Mouse (Mus musculus): Measurements from ENCODE around the gene Aff1. TPM values are rescaled to one million over a fixed set of nuclear protein-coding genes. Genes with fewer than 3 reads are reported as not detected.

Gene Aff1
- polyA plus RNA-seq, 1 experiment from 2014 or later, result 8.2 TPM

- no peak overlapping the region for H3K27ac ChIP-seq (replicated peaks; ENCODE audit: low read depth, low read length)
- H3K4me1 ChIP-seq (ENCODE audit: control insufficient read depth, insufficient read depth, low read length), result peaks cover 8% of the 10 kb centered on the region; the same call in 1 of the 2 replicates
- H3K4me3 ChIP-seq (ENCODE audit: low read depth, low read length), result no peak overlapping the region
- peaks cover 33% of the 10 kb centered on the region for H3K36me3 ChIP-seq (ENCODE audit: control insufficient read depth, insufficient read depth, low read length)
- H3K9me3 ChIP-seq (ENCODE audit: control insufficient read depth, low read length), result no peaks in the 10 kb centered on the region
- DNase-seq (ENCODE audit: low spot score) (peak; percentile 78), ATAC-seq (ENCODE audit: low read depth) (peak; percentile 84)
- H3K4me2 ChIP-seq (ENCODE audit: low read depth, low read length), result no peak overlapping the region
- no peak overlapping the region for H3K9ac ChIP-seq (ENCODE audit: low read depth, low read length)
- 0 out of 2 replicates have a peak, but pooled peaks cover 4% of the 10 kb centered on the region for H3K27me3 ChIP-seq (replicated peaks; ENCODE audit: control insufficient read depth, insufficient read depth, low read length)
- 37% methylated on average over 5 of the region's 5 CpGs for WGBS
These were observed 154.4 kb downstream of the Aff1 start for GRCm38 (mm10) chr5:103846609-103847008.

DNA sequence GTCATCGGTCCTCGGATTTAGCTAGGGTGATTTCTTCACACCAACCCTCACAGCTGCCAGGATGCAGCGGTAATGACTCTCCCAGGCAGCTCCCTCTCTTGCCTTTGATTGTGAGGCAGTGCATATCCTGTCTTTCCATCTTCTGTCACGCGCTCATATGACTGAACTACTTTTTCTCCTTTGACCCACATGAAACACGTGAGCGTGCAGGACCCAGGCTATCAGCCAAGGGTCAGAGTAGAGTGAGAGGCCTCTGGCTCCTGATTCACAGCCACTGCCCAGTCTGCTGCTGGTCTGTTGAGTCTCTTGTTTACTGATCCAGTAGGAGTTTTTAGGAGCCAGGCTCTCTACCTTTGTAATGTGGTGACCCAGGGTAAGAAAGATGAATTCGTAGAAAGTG, 156.4 kb downstream of the Aff1 start:
- Histone ChIP-seq H3K27me3 (replicated peaks; ENCODE audit: control insufficient read depth, insufficient read depth, low read length) (0 out of 2 replicates have a peak, but pooled peaks cover 4% of the 10 kb centered on the region), H3K36me3 (ENCODE audit: control insufficient read depth, insufficient read depth, low read length) (peaks cover 24% of the 10 kb centered on the region), H3K4me2 (ENCODE audit: low read depth, low read length) (no peak overlapping the region), H3K4me1 (ENCODE audit: control insufficient read depth, insufficient read depth, low read length) (peaks cover 8% of the 10 kb centered on the region; the same call in 1 of the 2 replicates), H3K9ac (ENCODE audit: low read depth, low read length) (no peak overlapping the region), H3K27ac (replicated peaks; ENCODE audit: low read depth, low read length) (no peak overlapping the region), H3K9me3 (ENCODE audit: control insufficient read depth, low read length) (no peaks in the 10 kb centered on the region), H3K4me3 (ENCODE audit: low read depth, low read length) (no peak overlapping the region)
- 92% methylated on average over 8 of the region's 8 CpGs for WGBS
- DNase-seq (ENCODE audit: low spot score) (no peak), ATAC-seq (ENCODE audit: low read depth) (no peak)

- Histone ChIP-seq H3K9ac (ENCODE audit: low read depth, low read length) (no peak overlapping the region), H3K27ac (replicated peaks; ENCODE audit: low read depth, low read length) (no peak overlapping the region), H3K9me3 (ENCODE audit: control insufficient read depth, low read length) (no peaks in the 10 kb centered on the region), H3K36me3 (ENCODE audit: control insufficient read depth, insufficient read depth, low read length) (peaks cover 20% of the 10 kb centered on the region), H3K27me3 (replicated peaks; ENCODE audit: control insufficient read depth, insufficient read depth, low read length) (no peaks in the 10 kb centered on the region), H3K4me1 (ENCODE audit: control insufficient read depth, insufficient read depth, low read length) (0 out of 2 replicates have a peak, but pooled peaks cover 6% of the 10 kb centered on the region), H3K4me3 (ENCODE audit: low read depth, low read length) (no peak overlapping the region), H3K4me2 (ENCODE audit: low read depth, low read length) (no peak overlapping the region)
- ATAC-seq (ENCODE audit: low read depth) (no peak), DNase-seq (ENCODE audit: low spot score) (no peak)
- 78% methylated on average over 4 of the region's 4 CpGs for WGBS
These were observed 160.8 kb downstream of the Aff1 start for GRCm38 (mm10) chr5:103852756-103853549.

GRCm38 (mm10) chr5:103854041-103854806, 162.1 kb downstream of the Aff1 start:
- DNase-seq (ENCODE audit: low spot score) (peak; percentile 41), ATAC-seq (ENCODE audit: low read depth) (0 out of 2 replicates have a peak, but pooled peaks have one; percentile 16)
- H3K4me3 ChIP-seq (ENCODE audit: low read depth, low read length), result no peak overlapping the region
- H3K4me1 ChIP-seq (ENCODE audit: control insufficient read depth, insufficient read depth, low read length), result 0 out of 2 replicates have a peak, but pooled peaks cover 6% of the 10 kb centered on the region
- peaks cover 20% of the 10 kb centered on the region for H3K36me3 ChIP-seq (ENCODE audit: control insufficient read depth, insufficient read depth, low read length)
- no peak overlapping the region for H3K9ac ChIP-seq (ENCODE audit: low read depth, low read length)
- H3K4me2 ChIP-seq (ENCODE audit: low read depth, low read length), result no peak overlapping the region
- no peak overlapping the region for H3K27ac ChIP-seq (replicated peaks; ENCODE audit: low read depth, low read length)
- WGBS, result 67% methylated on average over 17 of the region's 17 CpGs
- no peaks in the 10 kb centered on the region for H3K9me3 ChIP-seq (ENCODE audit: control insufficient read depth, low read length)
- no peaks in the 10 kb centered on the region for H3K27me3 ChIP-seq (replicated peaks; ENCODE audit: control insufficient read depth, insufficient read depth, low read length)

GRCm38 (mm10) chr5:103854807-103855194, 162.6 kb downstream of the Aff1 start:
- H3K36me3 ChIP-seq (ENCODE audit: control insufficient read depth, insufficient read depth, low read length), result peaks cover 14% of the 10 kb centered on the region
- H3K27ac ChIP-seq (replicated peaks; ENCODE audit: low read depth, low read length), result no peak overlapping the region
- H3K4me1 ChIP-seq (ENCODE audit: control insufficient read depth, insufficient read depth, low read length), result 0 out of 2 replicates have a peak, but pooled peaks cover 6% of the 10 kb centered on the region
- no peak overlapping the region for H3K4me2 ChIP-seq (ENCODE audit: low read depth, low read length)
- H3K9me3 ChIP-seq (ENCODE audit: control insufficient read depth, low read length), result no peaks in the 10 kb centered on the region
- no peaks in the 10 kb centered on the region for H3K27me3 ChIP-seq (replicated peaks; ENCODE audit: control insufficient read depth, insufficient read depth, low read length)
- H3K9ac ChIP-seq (ENCODE audit: low read depth, low read length), result no peak overlapping the region
- WGBS, result 80% methylated on average over 5 of the region's 5 CpGs
- ATAC-seq (ENCODE audit: low read depth) (no peak), DNase-seq (ENCODE audit: low spot score) (no peak)
- H3K4me3 ChIP-seq (ENCODE audit: low read depth, low read length), result no peak overlapping the region

GRCm38 (mm10) chr5:103855483-103856211, 163.5 kb downstream of the Aff1 start:
- 0 out of 2 replicates have a peak, but pooled peaks cover 6% of the 10 kb centered on the region for H3K4me1 ChIP-seq (ENCODE audit: control insufficient read depth, insufficient read depth, low read length)
- DNase-seq (ENCODE audit: low spot score) (no peak), ATAC-seq (ENCODE audit: low read depth) (no peak; the same call in 1 of the 2 replicates)
- no peak overlapping the region for H3K4me3 ChIP-seq (ENCODE audit: low read depth, low read length)
- H3K9me3 ChIP-seq (ENCODE audit: control insufficient read depth, low read length), result no peaks in the 10 kb centered on the region
- no peaks in the 10 kb centered on the region for H3K27me3 ChIP-seq (replicated peaks; ENCODE audit: control insufficient read depth, insufficient read depth, low read length)
- WGBS, result 80% methylated on average over 14 of the region's 14 CpGs
- no peak overlapping the region for H3K9ac ChIP-seq (ENCODE audit: low read depth, low read length)
- peaks cover 9% of the 10 kb centered on the region for H3K36me3 ChIP-seq (ENCODE audit: control insufficient read depth, insufficient read depth, low read length)
- H3K4me2 ChIP-seq (ENCODE audit: low read depth, low read length), result no peak overlapping the region
- H3K27ac ChIP-seq (replicated peaks; ENCODE audit: low read depth, low read length), result no peak overlapping the region

GRCm38 (mm10) chr5:103856286-103857009, 164.3 kb downstream of the Aff1 start:
- Histone ChIP-seq H3K4me2 (ENCODE audit: low read depth, low read length) (no peak overlapping the region), H3K4me1 (ENCODE audit: control insufficient read depth, insufficient read depth, low read length) (0 out of 2 replicates have a peak, but pooled peaks cover 6% of the 10 kb centered on the region), H3K27ac (replicated peaks; ENCODE audit: low read depth, low read length) (no peak overlapping the region), H3K27me3 (replicated peaks; ENCODE audit: control insufficient read depth, insufficient read depth, low read length) (no peaks in the 10 kb centered on the region), H3K9me3 (ENCODE audit: control insufficient read depth, low read length) (no peaks in the 10 kb centered on the region), H3K9ac (ENCODE audit: low read depth, low read length) (no peak overlapping the region), H3K4me3 (ENCODE audit: low read depth, low read length) (no peak overlapping the region), H3K36me3 (ENCODE audit: control insufficient read depth, insufficient read depth, low read length) (peaks cover under 1% of the 10 kb centered on the region; the same call in 1 of the 2 replicates)
- WGBS, result 57% methylated on average over 5 of the region's 5 CpGs
- peak; percentile 82 for DNase-seq (ENCODE audit: low spot score)
- peak; percentile 67; the same call in 1 of the 2 replicates for ATAC-seq (ENCODE audit: low read depth)

All from embryonic facial prominence, embryonic 14.5 days (tissue).